Mouse (Mus musculus) forebrain, embryonic 11.5 days (tissue): ENCODE data around the gene Gm20388. TPM values are rescaled to one million over a fixed set of nuclear protein-coding genes. Genes with fewer than 3 reads are reported as not detected.

Source experiments
- ATAC-seq: fragments of 200-750 bp; cut with Nextera tagmentation; replicated peaks from 2 replicates; pipeline ENCODE4 v1.8.0; 2017; ENCODE audit warnings: moderate TSS enrichment; ENCODE audit not compliant: low FRiP score
- DNase-seq: peaks from one replicate; pipeline ENCODE4 v3.0.0-alpha.2; 2017; ENCODE audit warnings: low spot score
- H3K27ac ChIP-seq: fragments of 300-500 bp; sonication (generic); 2 replicates; pipeline ENCODE4 v1.5.1; 2014; ENCODE audit warnings: low read depth, low read length
- H3K27me3 ChIP-seq: fragments of 300-500 bp; sonication (generic); 2 replicates; pipeline ENCODE4 v1.6.1; 2014; ENCODE audit warnings: mild to moderate bottlenecking, low read length, mixed read lengths; ENCODE audit not compliant: control insufficient read depth, insufficient read depth
- H3K36me3 ChIP-seq: fragments of 300-500 bp; sonication (generic); 2 replicates; pipeline ENCODE4 v1.6.1; 2014; ENCODE audit warnings: mild to moderate bottlenecking, low read length, moderate library complexity, mixed read lengths; ENCODE audit not compliant: control insufficient read depth, insufficient read depth
- H3K4me1 ChIP-seq: fragments of 300-500 bp; sonication (generic); replicated peaks from 2 replicates; pipeline ENCODE4 v1.6.1; 2014; ENCODE audit warnings: low read length, mixed read lengths; ENCODE audit not compliant: control insufficient read depth, insufficient read depth
- H3K4me2 ChIP-seq: fragments of 300-500 bp; sonication (generic); 2 replicates; pipeline ENCODE4 v1.6.1; 2014; ENCODE audit warnings: low read depth, mild to moderate bottlenecking, low read length, moderate library complexity, mixed read lengths; ENCODE audit not compliant: severe bottlenecking
- H3K4me3 ChIP-seq: fragments of 300-500 bp; sonication (generic); 2 replicates; pipeline ENCODE4 v1.5.1; 2014; ENCODE audit warnings: low read depth, low read length
- H3K9ac ChIP-seq: fragments of 300-500 bp; sonication (generic); 2 replicates; pipeline ENCODE4 v1.6.1; 2014; ENCODE audit warnings: low read length
- H3K9me3 ChIP-seq: fragments of 300-500 bp; sonication (generic); 2 replicates; pipeline ENCODE4 v1.6.1; 2016; ENCODE audit warnings: low read length, mixed read lengths; ENCODE audit not compliant: control insufficient read depth
- WGBS: fragments of 180-500 bp; shearing (Covaris S2); extraction: QIAGEN DNeasy Blood & Tissue Kit; methylation state at CpG from one replicate; pipeline ENCODE4 v1.1.7; 2014; 5-methylcytosine and 5-hydroxymethylcytosine counted together
- polyA plus RNA-seq: library from polyadenylated mRNA; unstranded; fragments of >200 nt; fragmentation: Nextera tagmentation; extraction: Ambion mirVana; gene quantifications from 2 replicates; pipeline ENCODE4 v1.2.1, GENCODE M21; 2014

The Gm20388 gene
- polyA plus RNA-seq, 1 experiment from 2014 or later = not detected

GRCm38 (mm10) chr8:124314803-124315202 lies 4404.2 kb downstream of the Gm20388 start:
- Histone ChIP-seq H3K4me1 (peaks cover 8% of the 10 kb centered on the region), H3K36me3 (no peaks in the 10 kb centered on the region), H3K4me3 (no peak overlapping the region), H3K9ac (peak overlapping the region; percentile 7; the same call in 1 of the 2 replicates), H3K4me2 (no peak overlapping the region), H3K9me3 (no peaks in the 10 kb centered on the region), H3K27ac (peak overlapping the region; percentile 44), H3K27me3 (no peaks in the 10 kb centered on the region)
- DNase-seq (peak; percentile 81), ATAC-seq (peak; percentile 76)
- 30% methylated on average over 10 of the region's 10 CpGs for WGBS

- ATAC-seq (no peak), DNase-seq (no peak)
- peaks cover 8% of the 10 kb centered on the region for H3K4me1 ChIP-seq
- no peaks in the 10 kb centered on the region for H3K9me3 ChIP-seq
- H3K4me2 ChIP-seq = no peak overlapping the region
- H3K27ac ChIP-seq = no peak overlapping the region
- H3K36me3 ChIP-seq = no peaks in the 10 kb centered on the region
- H3K4me3 ChIP-seq = no peak overlapping the region
- H3K9ac ChIP-seq = no peak overlapping the region
- WGBS = 66% methylated on average over 12 of the region's 12 CpGs
- H3K27me3 ChIP-seq = no peaks in the 10 kb centered on the region
These were observed 4406.0 kb downstream of the Gm20388 start for GRCm38 (mm10) chr8:124316466-124317136.

DNA sequence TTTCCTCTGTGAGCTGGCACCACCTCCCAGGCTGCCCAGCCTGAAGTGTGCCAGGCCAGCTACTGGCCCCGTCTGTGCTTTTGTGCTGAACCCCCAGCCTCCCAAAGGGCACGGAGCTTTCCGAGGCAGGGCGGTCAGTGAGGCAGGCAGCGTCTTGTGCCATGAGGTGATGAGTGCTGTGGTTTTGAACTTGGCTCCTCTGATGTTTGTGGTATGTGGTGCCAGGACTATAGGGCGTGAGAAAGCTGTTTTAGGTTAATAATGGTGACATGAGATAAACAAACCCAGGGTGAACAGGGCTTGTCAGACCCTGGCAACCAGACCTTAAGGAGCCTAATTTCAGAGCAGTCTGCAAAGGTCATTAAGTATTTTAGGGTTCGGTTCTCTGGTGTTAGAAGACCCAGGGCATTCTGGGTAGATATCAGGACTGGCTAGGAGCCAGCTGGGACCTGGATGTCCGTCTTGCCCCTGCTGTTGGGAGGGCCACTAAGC lies 4406.6 kb downstream of the Gm20388 start:
- H3K9me3 ChIP-seq = no peaks in the 10 kb centered on the region
- WGBS = 77% methylated on average over 8 of the region's 8 CpGs
- H3K27me3 ChIP-seq = no peaks in the 10 kb centered on the region
- H3K36me3 ChIP-seq = no peaks in the 10 kb centered on the region
- no peak overlapping the region for H3K27ac ChIP-seq
- DNase-seq (no peak), ATAC-seq (no peak)
- no peak overlapping the region for H3K4me3 ChIP-seq
- no peak overlapping the region for H3K9ac ChIP-seq
- no peak overlapping the region for H3K4me2 ChIP-seq
- H3K4me1 ChIP-seq = peaks cover 8% of the 10 kb centered on the region

DNA sequence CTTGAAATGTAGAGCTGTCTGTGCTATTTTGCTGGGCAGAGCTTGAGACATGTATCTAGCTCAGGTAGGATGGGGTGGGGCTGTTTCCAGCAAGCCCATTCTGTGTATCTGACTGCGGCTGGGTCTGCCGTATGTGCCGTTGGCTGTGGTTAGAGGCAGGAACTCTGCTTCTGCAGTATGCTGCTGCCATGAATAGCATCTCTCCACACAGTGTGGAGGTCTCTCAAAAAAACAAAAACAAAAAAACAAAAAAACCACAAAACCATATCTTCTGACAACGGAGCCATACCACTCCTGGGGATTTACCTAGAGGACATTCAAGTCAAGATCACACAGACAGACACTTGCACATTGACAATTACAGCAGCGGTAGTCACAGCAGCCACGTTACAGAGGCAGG lies 4407.2 kb downstream of the Gm20388 start:
- WGBS = 86% methylated on average over 6 of the region's 6 CpGs
- H3K9me3 ChIP-seq = no peaks in the 10 kb centered on the region
- H3K36me3 ChIP-seq = no peaks in the 10 kb centered on the region
- H3K27ac ChIP-seq = no peak overlapping the region
- ATAC-seq (no peak), DNase-seq (no peak)
- H3K9ac ChIP-seq = no peak overlapping the region
- H3K4me1 ChIP-seq = peaks cover 8% of the 10 kb centered on the region
- no peaks in the 10 kb centered on the region for H3K27me3 ChIP-seq
- no peak overlapping the region for H3K4me2 ChIP-seq
- H3K4me3 ChIP-seq = no peak overlapping the region

DNA sequence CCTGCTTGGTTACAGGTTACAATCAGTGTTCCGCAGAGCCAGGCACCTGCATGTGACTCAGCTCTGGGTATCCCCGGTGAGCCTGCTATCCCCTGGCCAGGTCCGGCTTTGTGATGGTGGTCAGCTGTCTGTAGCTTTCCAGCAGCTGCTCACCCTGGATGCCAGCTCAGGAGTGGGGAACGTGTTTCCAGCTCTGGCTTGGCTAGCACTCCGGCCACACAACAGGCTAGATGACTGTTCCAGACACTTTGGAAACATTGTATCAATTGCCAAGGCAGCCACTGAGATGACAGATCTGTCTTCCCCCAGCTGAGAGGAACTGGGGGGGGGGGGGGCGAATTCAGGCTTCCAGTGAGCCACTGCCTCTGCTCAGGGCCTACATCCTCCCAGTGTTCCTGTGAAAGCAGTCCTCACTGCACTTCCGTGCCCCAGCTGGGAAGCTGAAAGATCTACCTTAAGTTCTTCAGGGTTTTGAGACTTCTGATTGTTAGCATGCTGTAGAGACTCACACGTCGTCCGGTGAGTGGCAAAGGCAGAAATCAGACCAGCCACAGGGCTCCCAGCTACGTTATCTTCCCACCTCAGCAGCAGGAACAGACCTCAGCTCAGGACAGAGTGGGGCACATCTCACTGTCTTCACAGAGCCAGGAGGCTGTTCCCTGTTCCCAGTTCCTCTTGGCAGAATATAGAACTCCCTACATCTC lies 4408.1 kb downstream of the Gm20388 start:
- Histone ChIP-seq H3K4me2 (no peak overlapping the region), H3K27me3 (no peaks in the 10 kb centered on the region), H3K4me3 (no peak overlapping the region), H3K9ac (no peak overlapping the region), H3K27ac (no peak overlapping the region), H3K9me3 (no peaks in the 10 kb centered on the region), H3K36me3 (no peaks in the 10 kb centered on the region; the same call in 1 of the 2 replicates), H3K4me1 (peaks cover 8% of the 10 kb centered on the region)
- DNase-seq = no peak
- ATAC-seq = no peak
- WGBS = 87% methylated on average over 10 of the region's 11 CpGs

- Histone ChIP-seq H3K9me3 (no peaks in the 10 kb centered on the region), H3K27me3 (no peaks in the 10 kb centered on the region), H3K4me3 (no peak overlapping the region), H3K36me3 (peaks cover 2% of the 10 kb centered on the region; the same call in 1 of the 2 replicates), H3K27ac (no peak overlapping the region), H3K4me1 (peaks cover 8% of the 10 kb centered on the region), H3K4me2 (no peak overlapping the region), H3K9ac (no peak overlapping the region)
- DNase-seq (no peak), ATAC-seq (no peak)
- 91% methylated on average over 4 of the region's 4 CpGs for WGBS
These were observed 4408.6 kb downstream of the Gm20388 start for GRCm38 (mm10) chr8:124319316-124319652.

GRCm38 (mm10) chr8:124321227-124321840 lies 4410.7 kb downstream of the Gm20388 start:
- Histone ChIP-seq H3K9me3 (no peaks in the 10 kb centered on the region), H3K4me3 (no peak overlapping the region), H3K4me2 (no peak overlapping the region), H3K36me3 (peaks cover 2% of the 10 kb centered on the region; the same call in 1 of the 2 replicates), H3K27me3 (no peaks in the 10 kb centered on the region), H3K27ac (no peak overlapping the region), H3K9ac (no peak overlapping the region), H3K4me1 (no peaks in the 10 kb centered on the region)
- DNase-seq (no peak), ATAC-seq (no peak)
- 74% methylated on average over 12 of the region's 12 CpGs for WGBS

GRCm38 (mm10) chr8:124323356-124323755 lies 4412.7 kb downstream of the Gm20388 start:
- no peak for ATAC-seq
- H3K36me3 ChIP-seq = peaks cover 2% of the 10 kb centered on the region; the same call in 1 of the 2 replicates
- H3K27ac ChIP-seq = no peak overlapping the region
- H3K4me2 ChIP-seq = no peak overlapping the region
- no peak overlapping the region for H3K4me3 ChIP-seq
- H3K9ac ChIP-seq = no peak overlapping the region
- H3K27me3 ChIP-seq = no peaks in the 10 kb centered on the region
- WGBS = 96% methylated on average over 14 of the region's 14 CpGs
- H3K4me1 ChIP-seq = no peaks in the 10 kb centered on the region
- no peak for DNase-seq
- no peaks in the 10 kb centered on the region for H3K9me3 ChIP-seq
